Mouse (Mus musculus) cerebellum, postnatal 10 days (tissue): ENCODE measurements around the gene Tmem38b.
"Not testable (repeated sequence)": the region's sequence is repeated elsewhere in the genome, so short reads cannot be mapped to it uniquely, and the experiment has no call there.

ENCODE experiments used
- DNase-seq, 2 experiments: peaks; one replicate each; pipeline ENCODE4 v3.0.0; 2021; ENCODE audit warnings: mixed read lengths in 2 of 2

The Tmem38b gene

GRCm38 (mm10) chr4:53825821-53826605 is at the start of gene Tmem38b:
TSS of gene Tmem38b (plus strand) at chr4:53826045.
- peak; percentile 94 to 95 for DNase-seq

DNA sequence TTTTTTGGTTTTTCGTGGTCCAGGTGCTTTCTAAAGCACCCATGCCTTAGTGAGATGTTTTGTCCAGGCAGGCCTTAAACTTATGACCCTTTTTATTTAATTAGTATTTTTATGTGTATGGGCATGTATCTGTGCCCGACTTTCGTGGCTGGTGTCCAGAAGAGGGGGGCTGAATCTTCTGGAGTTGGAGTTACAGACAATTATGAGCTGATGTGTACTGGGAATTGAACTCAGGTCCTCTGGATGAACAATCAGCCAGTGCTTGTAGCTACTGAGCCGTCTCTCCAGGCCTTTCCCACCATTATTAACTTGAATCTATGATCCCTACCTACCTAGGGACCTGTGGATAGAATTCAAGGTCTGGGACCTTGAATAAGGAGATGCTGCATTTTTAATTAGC is 44.4 kb upstream of the Tmem38b start:
- no peak for DNase-seq

DNA sequence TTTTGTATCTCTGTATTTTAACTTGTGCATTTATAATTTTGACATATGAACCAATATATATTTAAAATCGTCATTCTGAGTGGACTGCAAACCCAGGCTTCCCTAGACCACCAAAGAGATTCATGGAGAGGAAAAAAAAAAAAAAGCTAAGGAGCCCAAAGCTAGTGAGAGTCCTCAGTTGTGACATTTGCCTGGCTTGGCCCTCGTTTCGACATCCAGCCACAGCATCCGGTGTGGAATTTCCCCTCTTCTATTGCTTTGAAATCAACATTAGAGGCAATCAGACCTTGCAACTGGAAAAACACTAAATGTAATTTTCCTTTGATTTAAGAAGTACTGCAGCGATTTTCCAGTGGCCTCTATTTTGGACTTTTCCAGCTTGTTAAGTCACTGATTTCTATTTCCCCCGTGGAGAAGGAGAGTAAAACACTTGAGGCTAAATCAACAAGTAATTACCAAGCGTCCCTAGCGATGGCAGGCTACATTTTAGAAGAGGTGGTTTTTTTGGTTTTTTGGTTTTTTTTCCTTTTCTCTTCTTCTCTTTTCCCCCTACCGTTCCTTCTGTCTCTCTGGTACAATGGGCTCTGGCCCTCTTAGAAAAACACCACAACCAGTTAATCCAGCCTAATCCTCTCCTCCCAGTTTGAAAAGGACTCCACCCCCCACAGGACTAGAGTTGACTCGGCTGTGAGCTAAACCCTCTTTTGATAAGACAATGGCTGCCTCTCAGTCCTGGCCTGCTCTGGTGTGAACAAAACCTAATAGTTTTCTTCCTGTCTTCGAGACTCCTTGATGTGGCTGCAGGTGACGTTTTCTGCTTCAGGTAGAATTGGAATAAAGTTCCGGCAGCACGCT is 43.4 kb upstream of the Tmem38b start:
- no peak for DNase-seq

GRCm38 (mm10) chr4:53785746-53786398 is 40.0 kb upstream of the Tmem38b start:
- DNase-seq, result no peak

GRCm38 (mm10) chr4:53786851-53787250 is 39.0 kb upstream of the Tmem38b start:
- no peak for DNase-seq

GRCm38 (mm10) chr4:53789346-53789745 is 36.5 kb upstream of the Tmem38b start:
- no peak for DNase-seq

DNA sequence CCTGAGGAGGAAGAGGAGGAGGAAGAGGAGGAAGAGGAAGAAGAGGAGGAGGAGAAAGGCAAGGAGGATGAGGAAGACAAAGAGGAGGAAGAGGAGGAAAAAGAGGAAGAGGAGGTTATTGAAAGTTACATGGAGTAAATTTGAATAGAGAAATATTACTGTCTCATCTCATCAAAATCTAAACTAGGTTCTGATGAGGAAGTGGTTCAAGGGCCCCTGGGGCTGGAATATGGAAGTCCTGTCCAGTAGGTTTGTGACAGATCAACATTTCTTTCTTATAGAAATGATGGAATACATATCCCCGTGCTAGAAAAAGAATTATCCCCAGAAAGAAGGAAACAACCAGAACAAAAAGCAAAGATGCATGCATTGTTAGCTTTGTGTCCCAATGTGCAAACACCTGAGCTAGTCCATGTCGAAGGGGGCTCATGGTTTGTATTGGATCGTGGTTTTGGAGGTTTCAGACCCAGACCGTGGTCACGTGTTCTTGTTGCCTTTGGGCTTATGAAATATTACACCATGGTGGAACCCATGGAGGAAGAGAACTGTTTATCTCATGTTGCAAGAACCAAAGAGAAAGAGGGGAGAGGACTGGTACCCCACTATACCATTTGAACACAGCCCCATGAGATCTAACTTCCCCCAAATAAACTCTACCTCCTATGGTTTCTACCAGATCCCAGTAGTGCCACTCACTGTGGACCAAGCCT is 31.4 kb upstream of the Tmem38b start:
- DNase-seq, result no peak

DNA sequence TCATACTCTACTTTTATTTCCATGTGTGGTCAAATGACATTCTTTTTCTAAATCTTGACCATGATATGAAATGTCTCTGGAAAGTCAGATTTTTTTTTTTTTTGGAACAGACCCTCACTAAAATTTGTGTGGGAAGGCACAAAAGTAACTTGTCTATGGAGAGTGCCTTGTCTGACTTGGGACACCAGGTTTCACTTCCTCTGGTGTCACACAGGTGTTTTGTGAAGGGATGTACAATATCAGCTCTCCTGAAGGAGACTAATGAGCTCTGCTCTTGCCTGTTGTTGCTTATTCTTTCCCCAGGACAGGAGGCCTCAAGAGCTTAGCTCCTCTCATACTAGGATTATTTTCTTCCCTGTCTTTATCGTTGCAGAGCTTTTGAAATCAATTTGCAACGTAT is 30.8 kb upstream of the Tmem38b start:
- DNase-seq, result no peak

- no peak for DNase-seq
Measured at GRCm38 (mm10) chr4:53795706-53796105, 30.1 kb upstream of the Tmem38b start.

GRCm38 (mm10) chr4:53796865-53797772 is 28.7 kb upstream of the Tmem38b start:
- DNase-seq, result no peak

GRCm38 (mm10) chr4:53798896-53799676 is 26.8 kb upstream of the Tmem38b start:
- no peak for DNase-seq

GRCm38 (mm10) chr4:53799753-53800152 is 26.1 kb upstream of the Tmem38b start:
- DNase-seq, result no peak

DNA sequence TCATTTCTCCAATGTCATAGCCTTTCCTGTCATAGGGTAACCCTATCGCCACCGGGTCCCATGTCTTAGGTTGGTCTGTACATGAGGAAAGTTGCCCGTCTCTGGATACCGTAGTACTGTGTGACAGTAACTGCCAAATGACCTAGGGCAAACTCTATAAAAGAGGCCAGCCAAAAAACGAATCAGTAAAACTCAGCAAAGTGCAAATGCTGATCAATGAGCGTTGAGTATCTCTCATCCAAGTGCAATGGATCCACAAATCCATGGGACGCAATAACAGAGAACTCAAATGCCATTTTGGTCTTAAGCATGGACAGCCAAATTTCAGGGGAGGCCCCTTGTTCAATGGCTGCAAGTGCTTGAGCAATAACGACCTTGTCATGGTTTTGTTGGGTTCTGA is 22.2 kb upstream of the Tmem38b start:
- DNase-seq, result not testable (repeated sequence)

DNA sequence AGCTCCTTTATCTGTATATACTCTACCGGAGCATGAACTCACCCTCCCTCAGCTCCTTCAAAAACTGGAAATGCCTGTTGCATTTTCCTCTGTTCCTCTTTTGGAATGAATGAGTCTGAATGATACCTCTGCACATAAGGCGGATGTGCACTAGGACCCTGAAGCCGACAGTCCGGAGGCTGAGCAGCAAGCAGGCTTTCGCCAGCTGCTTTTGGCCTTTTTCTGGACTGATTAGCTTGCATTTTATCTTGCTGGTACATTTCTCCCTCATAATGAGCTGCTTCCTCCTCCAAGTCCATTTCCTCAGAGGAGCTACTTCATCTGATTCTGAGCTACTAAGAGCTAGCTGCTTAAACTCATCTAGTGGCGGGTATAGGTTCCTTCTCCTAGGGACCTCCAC is 19.4 kb upstream of the Tmem38b start:
- not testable (repeated sequence) for DNase-seq

DNA sequence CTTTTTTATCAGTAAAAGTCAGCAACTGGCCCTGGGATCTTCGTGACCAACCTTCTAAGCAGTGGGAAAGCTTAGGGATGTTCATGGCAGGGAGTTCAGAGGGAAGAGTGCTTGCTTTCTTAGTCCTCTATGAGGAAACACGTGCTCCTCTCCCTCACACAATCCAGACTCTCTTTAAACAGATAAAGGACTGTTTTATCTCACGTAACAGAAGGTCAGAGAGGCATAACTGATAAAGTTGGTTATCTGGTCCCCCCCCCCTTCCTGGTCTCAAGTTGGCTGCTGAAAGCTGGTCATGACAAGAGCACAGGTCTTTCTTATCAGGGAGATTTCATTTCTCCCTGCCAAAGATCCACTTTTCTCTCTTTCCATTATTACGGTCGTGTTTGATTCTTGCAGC is 7.5 kb upstream of the Tmem38b start:
- no peak for DNase-seq

- DNase-seq, result no peak
Measured at GRCm38 (mm10) chr4:53823697-53824096, 2.1 kb upstream of the Tmem38b start.

- no peak for DNase-seq
Measured at GRCm38 (mm10) chr4:53824831-53825230, 1.0 kb upstream of the Tmem38b start.

DNA sequence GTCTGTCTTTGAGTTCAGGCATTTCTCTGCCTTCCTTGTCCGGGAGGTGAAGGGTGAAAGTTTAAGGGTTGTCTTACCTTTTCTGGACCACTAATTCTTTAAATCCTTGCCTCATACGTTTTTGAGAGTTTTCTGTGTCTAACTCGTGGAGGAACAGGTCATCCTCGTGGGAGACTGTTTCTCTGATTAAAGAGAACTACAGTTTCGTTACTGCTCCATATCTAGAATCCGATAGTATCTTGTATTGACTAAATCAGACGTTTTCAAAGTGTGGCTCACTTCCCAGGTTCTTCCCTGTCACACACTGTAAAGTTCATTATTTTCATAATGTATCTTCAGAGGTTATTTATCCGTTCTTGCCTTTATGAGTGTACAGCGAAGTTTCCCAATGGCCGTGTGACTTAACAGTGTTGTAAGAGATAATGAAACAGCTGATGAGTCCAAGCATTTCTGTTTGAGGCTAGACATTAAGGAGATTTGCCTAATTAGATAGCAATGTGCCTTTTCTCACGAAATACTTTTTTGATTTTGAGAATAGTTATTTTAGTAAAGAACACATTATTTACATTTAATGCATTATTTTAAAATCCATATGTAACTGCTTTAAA is 900 bp downstream of the Tmem38b start:
- DNase-seq, result no peak

DNA sequence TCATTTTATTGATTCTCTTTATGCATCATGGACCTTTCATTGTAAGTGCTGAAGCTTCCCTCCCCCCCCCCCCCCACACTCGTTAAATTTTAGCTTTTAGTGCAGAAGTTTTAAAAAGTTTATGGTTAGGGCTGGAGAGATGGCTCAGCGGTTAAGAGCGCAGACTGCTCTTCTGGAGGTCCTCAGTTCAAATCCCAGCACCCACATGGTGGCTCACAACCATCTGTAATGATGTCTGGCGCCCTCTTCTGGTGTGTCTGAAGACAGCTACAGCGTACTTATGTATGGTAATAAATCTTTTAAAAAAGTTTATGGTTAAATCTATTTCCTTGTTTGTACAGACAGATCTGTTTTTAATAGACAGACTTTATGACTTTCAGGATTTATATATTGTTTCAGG is 2.0 kb downstream of the Tmem38b start:
- DNase-seq, result no peak

GRCm38 (mm10) chr4:53828914-53829313 is 3.1 kb downstream of the Tmem38b start:
- DNase-seq, result no peak
